Mouse (Mus musculus) left cerebral cortex, postnatal 4 days (tissue): Measurements from ENCODE around the gene Vgll4. TPM values are rescaled to one million over a fixed set of nuclear protein-coding genes. Genes with fewer than 3 reads are reported as not detected.
A peak's percentile ranks its signal among the peaks of the same experiment; 100 is the strongest.

Source experiments
- DNase-seq: peaks from one replicate; pipeline ENCODE4 v3.0.0-alpha.2; 2022
- intact Hi-C: fragments of 180-260 bp; cut with DNase I; formaldehyde crosslinking; loops from one replicate; pipeline ENCODE4 v1.15.1; 2025
- total RNA-seq, 2 experiments: library from RNA; stranded (reverse); gene quantifications; 2 replicates each; pipeline ENCODE4 v1.2.3; 2021

Vgll4 gene
- total RNA-seq, 2 experiments from 2014 or later, result 60.0 to 63.7 TPM

DNA sequence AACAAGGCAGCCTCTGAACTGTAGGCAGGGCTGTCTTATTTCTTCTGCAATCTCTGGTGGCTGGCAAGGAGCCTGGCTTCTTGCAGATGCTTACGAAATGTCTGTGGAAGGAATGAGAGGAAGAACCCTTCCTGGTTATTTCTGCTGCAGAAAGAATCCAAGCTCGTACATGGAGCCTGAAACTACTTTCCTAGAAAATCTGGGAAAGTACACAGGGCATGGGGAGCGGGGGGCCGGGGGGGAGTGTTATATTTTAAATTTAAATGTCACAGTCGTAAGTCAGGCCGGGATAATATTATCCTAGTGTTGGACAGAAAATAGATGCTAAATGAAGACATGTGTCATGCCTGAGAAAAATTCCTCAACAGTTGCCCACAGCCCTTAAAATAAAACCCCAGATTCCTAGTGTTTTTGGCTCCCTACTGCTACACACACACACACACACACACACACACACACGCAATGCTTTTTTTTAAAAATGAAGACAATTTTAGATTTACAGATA, 7.2 kb upstream of the Vgll4 start:
- intact Hi-C loops, result no loop called here
- no peak for DNase-seq

DNA sequence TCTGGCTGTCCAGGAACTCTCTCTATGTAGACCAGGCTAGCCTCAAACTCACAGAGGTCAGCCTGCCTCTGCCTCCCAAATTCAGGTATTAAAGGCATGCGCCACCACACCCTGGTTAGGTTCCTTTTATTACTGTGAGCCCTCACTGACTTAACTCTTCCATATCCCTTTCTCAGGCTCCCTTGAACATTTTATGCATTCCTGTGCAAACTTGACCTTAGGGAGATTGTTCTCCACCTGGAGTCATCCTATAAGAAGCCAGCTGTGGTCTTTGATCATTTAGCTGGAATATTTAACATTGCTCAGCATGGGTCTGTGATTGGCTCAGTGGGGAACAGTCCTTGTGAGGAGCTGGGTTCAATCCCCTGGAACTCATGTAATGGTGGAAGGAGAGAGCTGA, 4.5 kb upstream of the Vgll4 start:
- intact Hi-C loops, result no loop called here
- no peak for DNase-seq

DNA sequence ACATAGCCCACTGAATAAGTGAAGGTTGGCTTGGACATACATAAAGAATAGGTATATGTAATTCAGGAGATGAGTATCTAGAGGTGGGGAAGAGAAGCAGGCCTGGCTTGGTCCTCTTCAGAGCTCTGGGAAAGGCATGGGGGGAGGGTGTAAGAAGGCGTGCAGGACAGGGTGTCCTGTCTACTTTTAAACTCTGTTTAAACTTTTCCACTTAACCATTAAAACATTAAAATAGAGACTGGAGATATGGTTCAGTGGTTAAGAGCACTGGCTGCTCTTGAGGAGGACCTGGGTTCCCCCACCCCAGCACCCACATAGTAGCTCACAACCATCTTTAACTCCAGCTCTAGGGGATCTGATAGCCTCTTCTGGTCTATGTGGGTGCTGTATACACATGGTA, 3.2 kb upstream of the Vgll4 start:
- intact Hi-C loops, result no loop called here
- no peak for DNase-seq

DNA sequence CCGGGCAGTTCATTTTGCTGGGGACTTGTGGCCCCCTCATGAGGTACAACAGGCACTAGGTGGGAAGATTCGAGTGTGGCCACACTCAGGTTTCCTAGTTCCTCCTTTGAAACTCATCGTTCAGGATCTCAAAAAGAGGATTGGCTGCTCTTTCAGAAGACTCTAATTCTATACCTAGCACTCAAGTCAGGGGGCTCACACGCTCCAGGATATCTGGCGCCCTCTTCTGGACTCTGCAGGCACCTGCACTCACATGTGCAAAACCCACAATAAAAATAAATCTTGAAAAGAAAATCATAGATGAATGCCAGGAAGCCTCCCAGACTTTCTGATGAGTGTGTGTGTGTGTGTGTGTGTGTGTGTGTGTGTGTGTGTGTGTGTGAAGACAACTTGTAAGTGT, 1.1 kb upstream of the Vgll4 start:
- no peak for DNase-seq

DNA sequence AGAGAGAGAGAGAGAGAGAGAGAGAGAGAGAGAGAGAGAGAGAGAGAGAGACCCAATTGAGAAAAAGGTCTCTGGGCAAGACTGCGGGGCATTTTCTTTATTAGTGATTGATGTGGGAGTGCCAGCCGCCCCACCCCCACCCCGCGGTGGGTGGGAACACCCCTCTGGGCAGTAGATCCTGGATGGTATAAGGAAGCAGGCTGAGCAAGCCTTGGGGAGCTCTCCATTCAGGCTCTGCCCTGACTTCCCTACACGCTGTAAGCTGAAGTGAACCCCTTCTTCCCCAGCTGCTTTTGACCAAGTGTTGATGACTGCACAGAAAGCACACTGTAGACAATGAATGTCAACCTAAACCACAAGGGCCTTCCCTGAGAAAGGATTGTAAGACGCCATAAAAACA, 592 bp upstream of the Vgll4 start:
- intact Hi-C loops, result no loop called here
- DNase-seq, result no peak

More for the DNA sequence above, 1.1 kb upstream of the Vgll4 start:
- intact Hi-C loops, result no loop called here

DNA sequence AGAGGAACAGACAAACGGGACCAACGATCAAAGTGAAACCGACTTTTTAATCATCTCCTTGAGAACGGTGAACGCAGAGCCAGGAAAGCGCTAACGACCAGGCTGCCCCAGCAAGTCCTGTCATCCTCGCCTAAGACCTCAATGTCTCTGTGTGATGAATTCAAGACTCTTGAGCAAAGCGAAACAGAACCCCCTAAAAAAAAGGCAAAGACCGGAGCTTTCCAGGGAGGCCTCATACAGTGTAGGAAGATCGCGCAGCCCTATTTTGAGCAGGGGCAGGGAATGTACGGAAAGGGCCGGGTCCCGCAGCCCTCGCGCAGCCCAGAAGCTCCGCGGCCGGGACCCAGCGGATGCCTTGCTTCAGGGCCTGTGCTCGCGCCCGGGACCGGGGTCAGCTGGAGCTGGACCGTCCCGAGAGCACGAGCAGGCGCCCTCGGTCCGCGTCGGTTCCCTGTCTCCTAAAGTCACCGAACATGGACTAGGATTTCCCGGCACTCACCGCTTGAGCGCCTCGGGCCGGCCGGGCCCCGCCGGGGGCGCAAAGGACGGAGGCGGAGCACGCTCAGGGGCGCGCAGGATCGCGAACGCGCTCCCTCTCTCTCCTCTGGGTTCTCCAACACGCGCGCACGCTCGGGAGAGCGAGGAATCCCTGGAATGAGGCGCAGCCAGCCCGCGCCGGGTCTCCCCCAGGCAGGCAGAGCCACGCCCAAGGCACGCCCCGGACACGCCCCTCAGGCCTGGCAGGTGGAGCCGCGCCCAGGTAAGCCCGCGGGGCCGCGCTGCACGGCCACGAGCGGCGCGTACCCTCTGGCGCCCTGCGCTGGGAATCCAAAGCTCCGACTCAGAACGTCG, 1.2 kb downstream of the Vgll4 start:
- peak; percentile 62 for DNase-seq
- intact Hi-C loops, result no loop called here

DNA sequence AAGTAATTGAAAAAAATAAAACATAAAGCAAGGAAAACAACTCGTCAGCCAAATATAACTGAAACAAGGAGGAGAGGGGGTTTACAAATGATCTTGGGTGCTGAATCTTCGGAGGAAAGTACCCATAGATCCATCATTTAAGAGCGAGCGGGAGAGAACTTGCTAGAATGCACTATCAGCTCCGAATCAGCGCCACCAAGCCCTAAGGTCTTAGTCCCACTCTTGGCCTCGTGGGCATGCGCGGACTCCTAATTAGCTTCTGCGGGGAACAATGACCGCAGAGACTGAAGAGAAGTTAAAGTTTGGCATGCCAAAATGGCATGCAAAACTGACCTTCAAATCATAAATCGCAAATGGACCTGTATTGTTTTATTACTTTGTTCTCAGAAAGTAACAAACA, 2.2 kb downstream of the Vgll4 start:
- intact Hi-C loops, result no loop called here
- DNase-seq, result no peak

DNA sequence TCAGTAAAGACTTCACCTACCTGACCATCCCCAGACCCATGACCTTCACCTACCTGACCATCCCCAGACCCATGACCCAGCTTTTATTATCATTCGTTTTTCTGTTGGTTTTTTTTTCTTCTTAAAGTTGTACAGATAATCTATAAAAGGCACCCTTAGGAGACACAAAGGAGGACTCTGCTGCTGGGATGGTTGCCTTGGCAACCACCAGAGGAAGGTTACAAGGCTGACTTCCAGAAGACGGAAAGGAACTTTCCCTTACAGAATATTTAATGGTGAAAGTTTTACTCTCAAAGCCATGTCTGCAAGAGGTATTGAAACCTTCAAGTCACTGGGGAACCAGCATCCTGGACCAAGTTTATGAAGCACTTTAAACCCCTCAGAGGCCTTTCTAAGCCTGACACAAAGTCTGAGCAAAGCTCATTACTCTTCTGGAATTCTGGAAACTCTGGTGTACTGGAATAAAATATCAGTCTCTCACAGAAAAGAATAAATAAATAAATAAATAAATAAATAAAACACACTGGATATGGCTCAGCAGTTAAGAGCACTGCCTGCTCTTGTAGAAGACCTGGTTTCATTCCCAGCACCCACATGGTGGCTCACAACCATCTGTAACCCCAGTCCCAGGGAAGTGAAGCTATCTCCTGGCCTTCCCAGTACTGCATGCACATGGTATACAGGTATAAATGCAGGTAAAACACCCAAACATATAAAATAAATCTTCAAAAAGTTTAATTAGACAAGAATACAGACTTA, 3.2 kb downstream of the Vgll4 start:
- no peak for DNase-seq
- intact Hi-C loops, result no loop called here

DNA sequence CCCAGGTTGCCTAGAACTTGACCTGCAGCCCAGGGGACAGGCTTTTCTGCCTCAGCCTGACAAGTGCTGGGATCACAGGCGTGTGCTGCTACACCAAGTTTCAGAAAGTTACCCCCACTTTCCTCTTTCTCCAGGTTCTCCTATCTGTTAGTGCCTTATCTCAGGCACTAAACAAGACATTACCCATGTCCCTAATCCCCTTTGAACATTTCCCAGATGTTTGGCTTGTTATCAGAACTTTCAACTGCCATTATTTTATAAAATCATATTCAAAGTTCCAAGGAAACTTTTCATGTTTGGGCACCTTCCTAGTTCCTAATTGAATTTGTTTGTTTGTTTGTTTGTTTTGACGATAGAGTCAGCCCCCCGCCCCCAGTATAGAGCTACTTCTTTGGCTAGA, 4.0 kb downstream of the Vgll4 start:
- intact Hi-C loops, result no loop called here
- no peak for DNase-seq

DNA sequence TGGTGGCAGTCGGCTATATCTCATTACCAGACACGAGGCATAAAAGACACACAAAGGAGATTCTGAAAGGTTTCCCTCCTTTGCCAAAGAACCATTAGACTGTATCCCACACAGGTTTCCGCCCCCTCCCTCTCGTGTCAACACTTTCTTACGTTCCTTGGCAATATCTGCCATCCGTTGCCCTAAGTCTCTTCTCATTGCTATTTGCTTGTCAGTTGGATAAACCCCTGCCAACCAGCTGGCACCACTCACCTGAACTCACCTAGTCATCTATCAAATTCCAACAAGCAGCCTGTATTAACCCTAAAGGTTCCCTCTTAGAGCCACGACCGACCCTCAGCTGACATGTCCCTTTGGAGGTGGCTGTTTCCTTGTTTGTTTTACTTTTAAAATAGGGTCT, 4.4 kb downstream of the Vgll4 start:
- no peak for DNase-seq
- intact Hi-C loops, result no loop called here

DNA sequence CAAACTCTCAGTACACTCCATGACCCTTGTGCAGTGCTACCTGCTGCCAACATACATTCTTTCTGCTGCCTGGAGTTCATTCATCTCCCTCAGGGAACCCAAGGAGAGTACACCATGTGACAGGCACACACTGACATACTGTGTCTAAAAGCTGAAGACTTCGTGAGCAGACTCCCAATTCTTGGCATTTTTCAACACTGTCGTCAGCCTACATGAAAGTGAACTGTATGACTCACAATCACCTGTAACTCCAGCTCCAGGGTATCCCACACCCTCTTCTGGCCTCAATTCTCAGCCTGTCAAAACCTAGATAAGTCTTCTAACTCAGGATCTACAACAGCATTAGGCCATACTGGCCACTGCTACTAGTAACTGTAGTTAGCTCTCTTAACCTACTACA, 5.6 kb downstream of the Vgll4 start:
- no peak for DNase-seq
- intact Hi-C loops, result no loop called here

DNA sequence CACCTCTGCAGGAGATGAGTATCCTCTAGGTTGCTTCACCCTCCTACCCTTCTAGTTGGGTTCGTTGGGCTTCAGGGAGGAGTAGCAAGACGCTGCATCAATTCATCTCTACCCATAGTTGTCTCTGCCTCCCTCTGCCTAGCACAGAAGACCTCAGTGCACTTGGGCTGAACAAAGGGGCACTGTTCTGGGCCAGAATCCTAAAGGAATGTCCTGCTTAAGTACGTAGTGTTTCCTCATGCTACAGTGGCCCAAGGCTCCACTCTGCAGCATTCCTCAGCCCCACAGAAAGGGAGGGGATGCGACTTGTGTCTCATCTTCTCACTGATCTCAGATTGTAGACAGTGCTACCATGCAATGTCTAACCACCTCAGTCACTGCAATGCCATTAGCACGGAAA, 6.2 kb downstream of the Vgll4 start:
- intact Hi-C loops, result no loop called here

DNA sequence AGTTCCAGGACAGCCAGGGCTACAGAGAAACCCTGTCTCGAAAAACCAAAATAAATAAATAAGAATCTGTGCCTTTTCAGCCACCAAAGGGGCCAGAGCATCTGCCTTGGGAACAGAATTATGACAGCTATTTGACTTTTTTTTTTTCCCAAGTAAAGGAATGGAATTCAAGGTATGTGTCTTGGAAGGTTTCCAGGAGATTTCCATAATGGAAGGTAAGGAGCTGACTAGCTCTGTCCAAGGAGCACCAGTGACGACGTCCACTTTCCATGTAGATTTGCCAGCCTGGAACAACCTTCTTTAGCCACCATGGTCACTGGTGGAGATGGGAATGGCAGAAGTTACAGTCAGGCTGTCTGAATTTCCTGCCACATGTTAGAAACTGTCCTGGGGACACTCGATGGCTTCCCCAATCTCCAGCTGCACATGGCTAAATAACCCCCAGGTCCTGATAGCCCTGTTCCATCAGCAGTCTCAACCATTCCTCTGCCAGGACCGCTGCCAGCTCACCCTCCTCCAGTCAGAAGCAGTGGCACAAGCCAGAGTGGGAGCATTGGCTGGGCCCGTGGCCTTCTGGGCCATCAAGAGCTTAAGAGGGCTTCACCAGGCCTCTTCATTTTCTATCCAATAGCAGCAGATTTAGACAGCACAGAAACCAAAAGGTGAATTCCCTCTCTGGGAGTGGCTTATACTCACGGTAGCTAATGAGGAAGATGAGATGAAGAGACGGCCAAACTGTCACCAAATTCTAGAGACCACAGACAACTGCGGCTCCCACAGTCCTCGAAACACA, 8.3 kb downstream of the Vgll4 start:
- intact Hi-C loops, result no loop called here
- no peak for DNase-seq

More for the DNA sequence above, 6.2 kb downstream of the Vgll4 start:
- DNase-seq, result no peak

DNA sequence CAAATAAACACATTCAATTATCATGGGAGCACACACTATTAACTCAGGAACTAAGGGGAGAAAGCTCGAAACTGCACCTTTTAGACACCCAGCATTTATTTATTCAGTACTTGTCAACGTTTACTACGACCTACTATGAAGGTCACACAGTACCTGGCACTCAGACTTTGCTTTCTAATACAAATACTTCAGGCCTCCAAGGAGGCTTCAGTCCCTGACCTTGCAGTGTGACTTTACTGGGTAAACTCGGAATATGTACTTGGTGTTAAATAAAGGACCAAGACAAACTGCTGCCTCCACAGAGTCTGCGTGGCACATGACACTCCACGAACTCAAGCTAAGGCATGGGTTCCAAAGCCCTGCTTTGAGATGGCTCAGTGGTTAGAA, 10.8 kb downstream of the Vgll4 start:
- intact Hi-C loops, result no loop called here
- no peak for DNase-seq

DNA sequence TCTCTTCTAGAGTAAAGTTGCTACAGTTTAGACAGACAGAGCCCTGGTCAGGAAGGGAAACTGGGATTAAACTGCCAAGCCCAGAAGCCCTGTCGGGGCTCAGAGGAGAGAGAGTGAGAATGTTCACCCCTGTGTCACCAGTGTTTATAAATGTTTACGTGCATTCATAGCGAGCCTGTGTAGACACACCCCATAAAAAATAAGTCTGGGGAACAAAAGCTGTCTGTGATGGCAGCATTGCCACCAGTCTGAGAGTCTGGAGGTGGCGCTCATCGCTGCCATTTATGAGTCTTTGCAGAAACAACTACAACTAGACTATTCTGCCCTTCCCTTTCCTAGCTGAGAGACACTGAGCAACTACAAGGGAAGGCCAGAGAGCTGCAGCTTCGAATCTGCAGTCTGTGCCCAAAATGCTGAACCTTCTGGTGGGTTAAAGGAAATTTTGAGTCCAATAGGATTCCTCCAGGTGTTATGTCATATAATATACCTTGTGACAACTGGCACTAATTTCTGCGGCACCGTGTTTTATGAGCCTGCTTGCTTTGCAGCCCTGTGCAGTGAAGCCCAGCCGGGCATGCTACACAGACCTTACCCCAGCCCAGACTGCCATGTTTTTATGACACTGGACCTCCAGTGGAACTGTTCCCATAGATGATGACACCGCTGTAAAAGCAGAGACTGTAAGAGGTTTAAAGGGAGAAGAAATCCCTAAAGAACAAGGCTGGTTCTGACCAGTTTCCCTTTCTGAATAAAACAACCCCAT, 11.4 kb downstream of the Vgll4 start:
- intact Hi-C loops, result no loop called here
- no peak for DNase-seq

DNA sequence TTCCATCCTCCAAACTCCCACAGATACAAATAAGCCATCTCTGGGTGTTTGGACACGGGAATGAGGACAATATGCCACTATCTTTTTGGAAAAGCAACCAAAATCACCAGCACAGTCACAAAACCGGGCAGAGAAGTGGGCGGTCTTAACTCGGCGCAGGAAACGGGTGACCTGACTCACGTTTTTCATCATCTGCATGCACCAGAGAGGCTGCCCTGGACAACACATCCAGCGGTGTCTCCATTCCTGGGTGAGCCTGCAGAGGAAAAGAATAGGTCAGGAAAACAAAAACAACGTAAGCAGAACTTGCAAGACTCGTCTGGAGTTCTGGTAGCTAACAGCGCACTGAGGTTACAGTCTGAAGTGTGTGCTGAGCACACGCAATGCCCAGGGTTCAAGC, 12.0 kb downstream of the Vgll4 start:
- intact Hi-C loops, result no loop called here
- DNase-seq, result no peak

DNA sequence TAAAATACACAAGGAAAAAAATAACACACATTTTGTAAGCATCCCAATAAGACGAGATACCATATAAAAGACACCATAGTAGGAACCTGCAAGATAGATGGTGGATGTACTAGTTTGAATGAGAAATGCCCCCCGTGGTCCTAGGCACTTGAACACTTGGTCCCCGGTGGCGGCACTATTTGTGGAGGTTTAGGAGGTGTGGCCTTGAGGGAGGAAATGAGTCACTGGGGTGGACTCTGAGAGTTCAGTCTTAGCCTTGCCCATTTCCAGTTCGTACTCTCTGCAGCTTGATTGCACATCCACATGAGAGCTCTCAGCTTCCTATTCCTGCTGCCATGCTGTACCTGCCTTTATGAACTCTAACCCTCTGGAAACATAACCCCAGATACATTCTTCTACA, 15.3 kb downstream of the Vgll4 start:
- intact Hi-C loops, result no loop called here

DNA sequence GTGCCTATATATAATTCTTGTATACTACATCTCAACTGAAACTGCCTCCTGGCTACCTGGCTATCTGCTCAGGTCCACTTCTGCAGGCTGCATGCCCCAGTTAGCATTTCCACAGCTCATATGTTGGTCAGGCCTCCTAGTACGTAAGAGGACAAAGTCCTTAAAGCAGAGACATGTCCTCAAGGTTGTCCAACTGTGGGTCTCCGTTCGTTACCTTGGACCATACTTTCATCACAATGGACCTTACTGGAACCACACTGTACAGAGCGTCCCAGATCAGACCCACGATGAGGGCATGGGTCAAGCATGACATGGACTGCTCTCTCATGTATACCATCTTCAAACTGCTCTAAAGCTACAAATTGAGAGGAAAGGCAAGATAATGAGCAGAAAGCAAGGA, 16.2 kb downstream of the Vgll4 start:
- intact Hi-C loops, result no loop called here
- no peak for DNase-seq

More for the DNA sequence above, 15.3 kb downstream of the Vgll4 start:
- DNase-seq, result no peak

DNA sequence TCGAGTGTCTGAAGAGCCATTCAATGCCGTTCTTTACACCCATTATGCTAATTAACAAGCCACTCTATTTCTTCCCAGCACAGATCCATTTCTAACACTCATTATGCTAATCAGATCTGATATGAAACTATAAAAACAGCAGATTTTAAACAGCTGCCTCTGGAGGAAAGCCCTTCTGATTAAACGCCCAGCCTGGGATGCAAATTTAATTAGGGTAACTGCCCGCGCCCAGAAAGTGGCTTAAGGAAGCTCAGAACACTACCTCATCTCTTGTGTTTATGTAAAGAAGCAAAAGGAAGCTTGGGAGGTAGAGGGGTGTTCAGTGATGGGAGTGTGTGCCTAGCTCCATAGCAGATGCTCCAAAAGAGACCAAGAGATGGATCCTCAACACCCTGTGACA, 17.4 kb downstream of the Vgll4 start:
- DNase-seq, result no peak
- intact Hi-C loops, result no loop called here
